Mouse (Mus musculus) cerebral cortex, adult 2 months (tissue): ENCODE measurements around the gene Hrh3.

Experiments
- WGBS: fragments of 180-500 bp; shearing (Covaris S2); methylation state at CpG from one replicate; pipeline ENCODE4 v1.1.7; 2018; 5-methylcytosine and 5-hydroxymethylcytosine counted together

Hrh3 gene

DNA sequence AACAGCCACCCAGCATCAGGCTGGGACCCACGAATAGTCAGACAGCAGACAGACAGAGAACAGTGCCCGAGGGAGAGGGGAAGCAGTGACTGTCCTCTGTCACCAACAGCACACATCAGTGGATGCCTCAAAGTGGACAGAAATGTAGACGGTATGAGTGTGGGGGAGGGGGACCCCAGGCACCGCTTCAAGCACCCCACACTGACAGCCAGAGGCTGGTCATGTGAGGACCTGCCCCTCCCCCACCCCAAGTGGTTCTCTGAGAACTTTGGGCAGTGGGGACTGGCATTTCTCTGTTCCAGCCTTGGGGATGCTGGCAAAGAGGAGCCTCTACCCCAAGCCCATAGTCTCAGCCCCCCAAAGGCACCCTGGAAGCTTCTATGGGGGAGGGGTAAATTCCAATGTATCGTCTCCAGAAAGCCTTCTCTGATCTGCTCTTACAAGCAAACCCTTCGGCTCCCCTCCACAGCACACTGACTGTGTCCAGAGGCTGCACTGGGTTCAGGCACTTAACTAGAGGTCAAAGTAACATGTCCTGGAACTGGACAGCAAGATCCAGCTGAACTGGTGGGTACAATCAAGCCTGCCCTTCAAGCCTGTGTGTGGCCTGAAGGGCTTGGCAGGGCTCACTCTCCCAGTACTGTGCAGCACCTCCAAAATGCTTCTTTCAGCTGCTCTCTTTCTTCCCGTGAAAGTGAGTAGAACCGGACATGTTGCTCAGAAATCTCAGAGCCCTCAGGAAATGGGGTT, 1.3 kb upstream of the Hrh3 start:
- 22% methylated on average over 8 of the region's 8 CpGs for WGBS

DNA sequence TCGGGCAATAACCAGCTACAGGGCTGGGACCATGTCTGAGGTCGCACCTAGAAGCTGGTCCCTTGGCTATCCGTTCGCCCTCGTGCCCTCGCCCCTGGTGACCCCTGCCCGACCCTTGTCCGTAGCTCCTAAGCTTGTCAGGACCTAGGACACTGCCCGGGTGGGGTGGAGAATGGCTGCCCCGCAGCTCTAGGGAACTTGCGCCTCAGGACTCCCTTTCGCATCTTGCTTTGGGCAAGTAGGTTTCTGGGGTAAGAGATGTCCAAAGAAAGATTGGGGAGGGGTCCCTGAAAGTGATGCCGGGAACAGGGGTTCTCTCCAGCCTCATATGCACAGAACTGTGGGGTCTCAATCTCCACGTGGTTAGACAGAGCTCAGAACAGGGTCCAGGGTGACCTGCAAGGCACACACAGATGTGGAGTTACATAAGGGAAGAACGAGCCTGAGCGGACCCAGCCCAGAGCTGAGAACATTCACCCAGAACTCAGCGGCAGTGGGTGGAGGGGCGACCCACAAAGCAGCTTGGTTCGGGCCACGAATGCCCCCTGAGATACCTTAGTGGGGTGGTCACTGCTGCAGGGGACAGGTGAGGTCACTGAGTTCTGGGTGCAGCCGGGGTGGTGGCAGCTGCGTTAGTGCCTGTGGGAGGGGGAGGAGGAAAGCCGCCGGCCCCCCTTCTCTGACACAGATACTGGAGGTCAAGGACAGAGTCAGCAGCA, 530 bp upstream of the Hrh3 start:
- WGBS = 6% methylated on average over 24 of the region's 24 CpGs

DNA sequence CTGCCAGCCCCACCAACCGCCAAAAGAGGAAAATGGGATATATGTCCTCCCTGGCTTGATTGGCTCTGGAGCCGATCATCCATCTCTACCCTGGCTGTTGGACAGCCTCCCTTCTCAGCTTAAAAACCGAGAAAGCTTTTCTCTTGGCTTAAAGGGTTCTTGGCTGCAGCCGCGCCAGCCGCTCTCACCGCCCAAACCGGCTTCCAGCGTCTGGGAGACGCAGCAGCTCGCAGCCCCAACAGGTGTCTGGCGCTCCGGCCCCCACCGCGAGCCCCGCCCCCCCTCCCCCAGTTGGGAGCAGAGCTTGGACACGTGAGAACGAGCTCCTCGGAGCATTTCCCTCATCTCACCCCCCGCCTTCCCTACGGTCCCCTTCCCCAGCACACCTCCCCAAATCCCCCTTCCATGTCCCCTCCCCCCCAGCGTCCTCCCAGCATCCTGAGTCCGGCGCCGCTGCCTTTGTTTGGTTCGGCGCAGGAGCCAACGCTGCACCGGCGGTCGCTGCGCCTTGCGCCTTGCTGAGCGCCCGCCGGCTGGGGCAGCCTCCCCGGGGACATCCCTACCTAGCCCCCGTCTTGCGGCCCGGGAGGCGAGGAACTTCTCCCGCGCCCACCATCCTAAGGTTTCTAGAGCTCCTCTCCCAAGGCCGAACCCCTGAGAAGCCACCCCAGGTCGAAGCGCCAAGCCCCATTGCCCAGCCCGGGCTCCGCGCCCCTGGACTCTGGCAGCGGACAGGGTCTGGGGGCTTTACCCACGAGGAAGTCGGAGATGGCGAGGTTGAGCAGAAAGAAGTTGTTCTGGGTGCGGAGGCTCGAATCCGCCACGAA, 924 bp downstream of the Hrh3 start:
- 1% methylated on average over 57 of the region's 57 CpGs for WGBS

DNA sequence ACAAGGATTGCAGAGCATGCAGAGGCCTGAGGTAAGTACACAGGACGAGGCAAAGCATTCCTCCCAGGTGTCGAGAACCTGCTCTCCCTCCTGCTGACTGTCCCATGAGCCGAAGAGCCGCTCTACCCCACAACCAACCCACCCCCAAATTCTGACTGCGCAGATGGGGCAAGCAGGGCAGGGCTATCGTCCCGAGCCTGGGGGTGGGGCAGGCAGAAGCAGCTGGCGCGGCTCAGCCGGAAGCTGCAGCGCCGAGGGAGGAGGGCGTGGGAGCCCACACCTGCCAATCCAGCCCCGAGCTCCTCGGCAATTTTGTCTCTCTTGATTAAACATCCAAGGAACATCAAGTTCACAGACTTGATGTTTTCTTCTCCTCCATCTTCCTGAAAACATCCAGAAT, 4.8 kb downstream of the Hrh3 start:
- WGBS = 24% methylated on average over 15 of the region's 15 CpGs

DNA sequence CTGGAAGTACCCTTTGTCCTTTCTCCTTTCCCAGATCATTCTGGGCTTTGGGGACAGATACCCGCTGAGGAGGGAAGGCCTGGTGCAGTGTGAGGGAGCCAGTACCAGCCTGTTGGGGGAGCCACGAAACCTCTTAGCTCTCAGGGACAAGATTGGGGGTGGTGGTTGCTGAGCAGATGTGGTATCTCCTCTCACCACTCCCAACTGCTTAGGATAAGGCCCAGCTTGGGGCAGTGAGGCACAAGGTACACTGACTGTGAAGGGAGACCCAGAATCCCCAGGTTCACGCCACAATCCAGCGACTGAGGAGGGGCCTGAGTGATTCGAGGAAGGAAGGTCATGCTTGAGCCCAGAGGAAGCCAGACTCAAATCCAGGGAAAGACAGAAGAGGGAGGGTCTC, 6.1 kb downstream of the Hrh3 start:
- WGBS = 63% methylated on average over 5 of the region's 5 CpGs

DNA sequence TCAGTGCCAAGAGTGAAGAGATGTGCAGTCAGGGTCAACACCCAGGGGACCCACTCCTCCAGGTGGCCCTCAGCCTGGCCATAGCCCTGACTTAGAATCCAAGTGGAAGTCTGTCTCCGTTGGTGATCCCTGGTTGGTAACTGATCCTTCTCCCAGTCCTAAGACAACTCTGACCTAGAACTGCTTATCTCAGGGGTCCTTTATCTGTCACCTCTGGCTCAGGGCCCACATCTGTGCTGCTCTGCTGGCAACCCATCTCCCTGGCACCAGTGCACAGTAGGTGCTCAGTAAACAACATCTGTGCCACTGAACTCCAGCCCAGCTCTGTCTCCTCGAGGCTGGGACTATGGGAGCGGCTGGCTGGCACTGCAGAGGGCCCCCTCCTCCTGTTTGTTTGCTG, 6.7 kb downstream of the Hrh3 start:
- WGBS = 42% methylated on average over 3 of the region's 3 CpGs

DNA sequence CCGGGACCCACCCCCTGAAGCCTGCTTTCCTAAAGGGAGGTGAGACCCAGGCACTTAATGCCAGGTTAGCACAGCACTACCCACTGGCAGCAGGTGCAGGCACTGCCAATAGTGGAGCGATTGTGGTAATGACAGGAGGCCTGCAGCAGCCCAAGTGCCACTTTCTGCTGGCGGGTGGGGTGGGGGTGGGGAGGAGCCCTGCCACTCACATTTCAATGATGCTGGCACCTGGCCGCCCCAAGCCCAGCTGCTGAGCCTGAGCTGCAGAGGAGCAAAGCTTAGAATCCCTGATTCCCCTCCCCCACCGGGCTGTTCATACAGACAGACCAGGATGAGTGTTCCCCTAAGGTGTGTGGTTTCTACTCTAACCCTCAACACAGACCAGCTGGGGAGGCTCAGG, 8.6 kb downstream of the Hrh3 start:
- 49% methylated on average over 5 of the region's 5 CpGs for WGBS

DNA sequence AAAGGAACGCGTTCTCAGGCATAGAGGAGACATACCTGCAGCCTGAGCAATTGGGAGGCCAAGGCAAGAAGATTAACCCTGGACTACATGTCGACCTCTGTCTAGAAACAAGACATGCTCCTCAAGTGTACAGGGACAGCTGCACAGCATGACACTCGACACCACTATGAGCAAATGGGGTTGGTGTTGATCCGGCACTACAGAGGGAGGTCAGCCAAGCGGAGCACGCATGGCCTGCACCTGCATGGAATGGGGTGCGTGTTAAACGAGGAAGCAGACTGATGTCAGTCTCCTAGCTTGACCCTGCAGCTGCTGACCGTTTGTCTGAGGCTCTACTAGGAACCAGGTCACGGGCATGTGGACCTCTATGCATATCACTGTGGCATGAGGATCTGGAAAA, 14.0 kb downstream of the Hrh3 start:
- WGBS = 77% methylated on average over 11 of the region's 11 CpGs

DNA sequence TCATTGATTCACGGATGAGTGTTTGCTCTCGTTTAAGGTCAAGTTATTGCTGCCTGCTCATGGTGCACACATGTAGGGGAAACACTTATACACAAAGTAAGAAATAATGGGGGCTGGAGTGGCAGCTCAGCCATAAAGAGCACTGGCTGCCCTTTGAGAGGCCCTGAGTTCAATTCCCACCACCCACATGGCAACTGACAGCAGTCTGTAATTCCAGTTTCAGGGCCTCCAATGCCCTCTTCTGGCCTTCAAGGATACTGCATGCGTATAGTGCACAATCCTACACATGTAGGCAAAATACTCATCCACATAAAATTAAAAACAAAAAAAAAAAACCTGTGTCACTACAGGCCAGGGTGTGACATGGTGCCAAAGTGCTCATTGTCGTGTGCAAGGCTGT, 16.8 kb downstream of the Hrh3 start:
- 90% methylated on average over 4 of the region's 4 CpGs for WGBS

DNA sequence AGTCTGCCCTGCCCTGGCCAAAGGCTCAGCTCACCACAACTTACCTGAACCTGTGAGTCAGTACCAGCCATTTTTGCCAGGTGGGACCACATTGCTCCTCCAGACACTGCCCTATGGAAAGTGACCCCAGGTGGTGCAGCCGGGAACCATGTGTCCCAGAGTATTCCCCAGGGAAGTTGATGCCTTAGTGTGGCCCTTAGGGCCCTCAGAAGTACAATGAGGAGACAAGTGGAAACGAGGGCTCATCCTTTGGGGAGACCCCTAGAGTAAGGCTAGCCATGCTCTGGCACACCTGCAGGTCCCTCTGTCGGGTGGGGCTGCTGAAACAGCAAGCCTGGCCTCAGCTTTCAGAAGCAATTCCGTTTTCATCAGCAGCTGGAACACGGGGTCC, 17.7 kb downstream of the Hrh3 start:
- 83% methylated on average over 5 of the region's 5 CpGs for WGBS

DNA sequence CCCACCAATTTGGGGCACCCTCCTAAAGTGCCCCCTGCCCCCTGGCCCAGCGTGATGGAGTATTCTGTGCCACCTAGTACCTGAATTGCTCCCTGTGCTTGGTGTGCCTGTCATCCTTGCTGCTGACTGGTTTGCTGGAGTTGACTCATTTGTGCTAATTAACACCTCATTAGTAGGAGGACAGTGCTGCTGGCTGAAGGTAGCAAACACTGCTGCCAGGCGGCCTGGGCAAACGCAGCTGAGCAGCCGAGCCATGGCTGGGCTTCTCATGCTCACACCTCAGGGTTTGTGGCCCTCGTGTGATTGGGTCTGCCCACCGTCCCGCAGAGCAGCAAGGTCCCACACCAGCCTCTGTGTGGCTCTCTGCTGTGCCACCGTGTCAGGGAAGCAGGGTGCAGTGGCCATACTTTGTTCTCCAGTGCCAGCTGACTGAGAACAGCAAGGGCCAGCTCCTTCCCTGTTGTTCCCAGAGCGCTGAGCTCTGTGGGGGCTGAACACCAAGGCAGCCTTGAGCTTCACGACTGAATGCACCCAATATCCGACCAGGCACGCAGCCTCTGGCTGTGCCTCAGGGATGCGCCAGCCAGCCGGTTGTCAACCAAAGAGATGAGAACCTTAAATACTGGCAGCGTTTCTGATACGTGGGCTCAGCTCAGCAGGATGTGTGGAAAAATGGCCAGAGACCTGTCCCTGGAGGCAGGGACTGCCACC, 18.2 kb downstream of the Hrh3 start:
- 56% methylated on average over 16 of the region's 16 CpGs for WGBS

DNA sequence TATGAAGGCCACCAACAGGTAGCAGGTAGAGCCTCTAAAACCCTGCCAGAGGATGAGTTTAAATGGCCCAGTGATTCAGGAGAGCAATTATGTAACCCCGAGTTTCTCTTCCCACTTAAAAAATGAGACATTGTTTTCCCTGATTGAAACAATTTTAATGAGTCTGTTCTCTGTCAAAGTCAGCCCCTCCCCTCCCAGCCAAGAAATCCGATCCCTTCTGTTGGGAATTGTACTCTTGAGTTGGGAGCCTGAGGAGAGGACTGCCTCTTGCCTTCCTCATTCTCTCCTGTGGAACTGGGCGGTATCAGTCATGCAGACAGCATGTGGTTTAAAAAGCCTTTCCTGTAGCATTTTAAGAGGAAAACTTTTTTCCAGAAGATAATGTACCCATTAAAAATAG, 19.7 kb downstream of the Hrh3 start:
- WGBS = 47% methylated on average over 3 of the region's 3 CpGs

DNA sequence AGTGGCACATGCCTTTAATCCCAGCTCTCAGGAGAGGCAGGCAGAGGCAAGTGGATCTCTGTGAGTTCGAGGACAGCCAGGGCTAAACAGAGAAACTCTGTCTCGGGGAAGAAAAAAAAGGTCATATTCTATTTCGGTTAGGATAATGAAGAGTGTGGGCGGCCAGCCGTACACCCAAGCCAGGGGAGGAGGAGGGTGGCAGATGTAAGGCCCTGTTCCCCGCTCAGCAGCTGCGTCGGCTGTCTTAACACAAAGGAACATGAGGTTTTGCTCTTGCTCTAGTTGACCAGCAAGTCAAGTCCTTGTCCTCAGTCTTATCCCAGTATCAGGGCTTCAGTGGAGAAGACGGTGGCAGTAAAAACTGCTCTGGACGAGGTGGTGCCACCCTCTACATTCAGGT, 21.2 kb downstream of the Hrh3 start:
- 64% methylated on average over 10 of the region's 10 CpGs for WGBS

DNA sequence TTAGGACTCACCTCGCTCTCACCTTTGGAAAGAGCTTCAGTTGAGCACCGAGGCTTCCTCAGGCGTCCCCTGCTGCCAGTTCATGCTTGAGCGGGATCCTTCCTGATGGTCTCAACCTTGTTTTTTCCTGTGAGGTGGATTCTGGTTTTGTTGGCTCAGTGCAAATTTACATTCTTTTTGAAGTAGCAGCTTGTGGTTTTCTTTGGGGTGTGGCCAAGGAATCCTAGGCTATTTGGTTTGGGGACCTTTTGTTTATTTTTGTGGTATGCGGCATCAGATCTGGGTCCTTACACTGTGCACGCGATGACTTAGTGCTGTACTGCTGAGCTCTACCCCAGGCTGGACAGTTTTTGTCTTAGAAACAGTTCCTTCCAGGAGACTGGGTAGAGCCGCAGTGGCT, 23.6 kb downstream of the Hrh3 start:
- 74% methylated on average over 8 of the region's 8 CpGs for WGBS

DNA sequence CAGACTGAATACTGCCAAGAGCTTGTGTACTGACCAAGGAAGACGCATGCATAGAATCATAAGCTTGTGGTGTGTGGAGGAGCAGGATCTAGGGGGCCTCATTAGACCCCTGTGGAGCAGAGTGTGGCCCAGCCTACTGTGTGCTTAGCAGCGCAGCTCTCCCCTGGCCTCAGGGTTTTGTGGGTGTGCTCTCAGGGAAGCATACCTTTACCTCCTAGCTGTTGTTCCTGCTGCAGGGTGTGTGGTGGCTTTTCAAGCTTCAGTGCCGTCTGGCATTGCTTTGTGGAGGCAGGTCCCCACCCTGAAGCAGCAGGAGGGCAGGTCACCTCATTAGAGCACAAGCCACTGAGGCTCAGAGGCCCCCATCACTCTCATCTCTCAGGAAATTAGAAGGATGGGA, 26.7 kb downstream of the Hrh3 start:
- whole genome bisulfite sequencing = 87% methylated on average over 3 of the region's 3 CpGs

DNA sequence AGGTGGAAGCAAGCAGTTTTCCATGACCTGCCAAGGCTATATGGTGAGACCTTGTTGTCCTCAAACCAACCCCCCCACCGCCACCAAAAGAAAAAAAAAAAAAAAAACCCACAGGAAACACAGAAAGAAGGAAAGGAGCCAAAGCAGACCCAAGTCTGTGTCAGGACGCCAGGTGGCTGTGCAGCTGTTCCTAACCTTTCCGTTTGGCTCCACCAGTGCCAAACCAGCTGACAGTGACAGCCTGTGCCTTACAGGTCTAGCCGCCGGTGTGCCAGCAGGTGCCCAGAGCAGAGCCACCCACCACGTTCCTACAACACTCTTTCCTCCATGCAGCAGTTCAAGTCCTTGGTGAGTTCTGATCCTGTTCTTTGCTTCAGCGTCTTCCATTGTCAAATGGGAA, 31.4 kb downstream of the Hrh3 start:
- WGBS = 87% methylated on average over 7 of the region's 7 CpGs

DNA sequence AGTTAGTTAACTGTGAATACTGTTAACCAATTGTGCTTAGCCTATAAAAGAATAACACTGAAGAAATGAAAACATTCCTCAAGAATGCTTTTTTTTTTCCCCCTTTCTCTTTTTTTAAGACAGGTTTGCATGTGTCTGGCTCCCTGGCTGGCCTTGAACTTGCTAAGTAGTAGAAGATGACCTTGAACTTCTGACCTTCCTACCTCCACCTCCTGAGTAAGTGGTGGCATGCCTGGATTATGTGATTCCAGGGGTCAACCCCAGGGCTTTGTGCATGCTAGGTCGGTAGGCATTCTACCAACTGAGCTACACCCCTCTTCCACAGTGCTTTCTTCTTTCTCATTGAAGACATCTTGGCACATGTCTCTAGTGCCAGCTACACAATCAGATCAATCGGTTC, 32.6 kb downstream of the Hrh3 start:
- WGBS = 84% methylated on average over 2 of the region's 2 CpGs

DNA sequence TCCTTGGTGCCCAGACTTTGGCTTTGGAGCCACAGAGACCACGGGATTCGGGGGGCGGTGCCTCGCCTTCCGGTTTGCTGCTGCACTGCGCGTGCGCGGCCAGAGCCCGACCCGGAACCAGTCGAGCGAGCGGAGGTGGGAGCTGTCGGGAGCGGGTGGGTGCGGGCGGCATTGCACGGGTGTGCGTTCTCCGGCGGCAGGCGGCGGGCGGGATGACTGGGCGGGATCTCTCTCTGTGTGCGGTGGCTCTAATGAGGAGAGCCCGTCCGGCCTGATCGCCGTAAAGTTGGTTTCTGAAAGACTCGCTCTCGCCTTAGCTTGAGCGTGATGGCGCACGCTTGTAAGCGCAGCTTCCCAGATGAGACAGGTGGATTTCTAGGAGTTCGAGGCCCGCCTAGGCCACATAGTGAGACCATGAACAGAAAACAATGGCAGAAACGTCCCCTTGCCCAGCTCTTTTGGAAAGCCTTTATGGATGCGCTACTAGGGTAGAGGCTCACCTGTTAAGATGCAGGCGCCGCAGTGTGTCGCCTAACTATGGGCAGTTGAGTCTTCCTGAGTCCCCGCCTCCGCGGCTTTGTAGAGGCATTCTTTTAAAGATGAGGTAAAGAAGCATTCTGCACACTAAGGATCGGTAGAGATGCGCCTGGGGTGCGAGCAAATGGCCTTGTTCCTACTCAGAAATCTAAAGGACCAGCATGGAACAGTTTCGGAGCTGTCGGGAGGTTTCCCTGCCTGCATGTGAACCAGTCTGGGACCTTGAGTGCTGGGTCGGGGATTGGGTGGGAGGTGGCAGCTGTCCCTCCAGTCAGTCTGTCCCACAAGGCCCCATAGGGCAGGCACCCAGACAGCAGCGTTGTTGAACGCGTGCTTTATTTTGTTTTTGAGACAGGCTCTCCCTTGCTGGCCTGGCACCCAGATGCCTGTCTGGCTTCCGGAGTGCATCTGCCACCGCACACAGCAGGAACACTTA, 33.5 kb downstream of the Hrh3 start, which contains the start of gene Mtg2:
Gene Mtg2, plus strand, starts transcription at position 108 of the 973 bp plus-strand sequence.
- WGBS = 1% methylated on average over 58 of the region's 58 CpGs

DNA sequence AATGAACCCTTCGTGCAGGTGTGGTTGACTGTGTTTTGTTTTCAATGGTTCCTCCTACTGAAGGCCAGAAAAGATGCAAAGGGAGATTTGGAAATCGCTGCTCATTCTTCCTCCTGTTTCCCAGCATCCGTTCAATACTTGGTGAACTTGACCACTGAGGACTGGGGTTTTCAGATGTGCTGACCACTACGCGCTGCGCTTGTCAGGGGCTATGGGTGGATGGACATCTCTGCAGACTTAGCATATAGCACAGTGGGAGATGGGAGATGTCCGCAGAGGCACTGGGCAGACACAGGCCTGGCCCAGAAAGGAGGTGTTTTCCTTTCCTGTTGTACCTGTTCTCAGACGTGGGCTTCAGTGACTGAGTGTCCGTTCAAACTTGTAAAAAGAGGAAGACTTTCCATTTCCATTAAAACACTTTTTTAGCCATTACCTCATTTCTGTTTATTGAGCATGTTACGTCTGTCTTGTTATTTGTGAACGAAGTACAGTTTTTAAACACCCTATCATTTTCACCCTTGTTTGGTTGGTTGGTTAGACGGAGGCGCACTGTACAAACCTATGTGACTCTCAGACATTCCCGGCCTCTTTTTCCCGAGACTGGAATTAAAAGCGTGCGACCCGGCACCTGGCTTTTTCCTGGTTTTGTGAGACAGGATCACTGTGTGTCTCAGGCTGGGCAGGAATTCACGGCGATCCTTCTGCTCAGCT, 34.4 kb downstream of the Hrh3 start:
- 32% methylated on average over 20 of the region's 20 CpGs for WGBS
